Mouse (Mus musculus) thymus, postnatal 10 days (tissue): ENCODE data around the gene Xylt1.

Experiments used
- DNase-seq, 2 experiments: peaks; one replicate each; pipeline ENCODE4 v3.0.0; 2021; ENCODE audit warnings: low spot score in 2 of 2

Xylt1 gene

DNA sequence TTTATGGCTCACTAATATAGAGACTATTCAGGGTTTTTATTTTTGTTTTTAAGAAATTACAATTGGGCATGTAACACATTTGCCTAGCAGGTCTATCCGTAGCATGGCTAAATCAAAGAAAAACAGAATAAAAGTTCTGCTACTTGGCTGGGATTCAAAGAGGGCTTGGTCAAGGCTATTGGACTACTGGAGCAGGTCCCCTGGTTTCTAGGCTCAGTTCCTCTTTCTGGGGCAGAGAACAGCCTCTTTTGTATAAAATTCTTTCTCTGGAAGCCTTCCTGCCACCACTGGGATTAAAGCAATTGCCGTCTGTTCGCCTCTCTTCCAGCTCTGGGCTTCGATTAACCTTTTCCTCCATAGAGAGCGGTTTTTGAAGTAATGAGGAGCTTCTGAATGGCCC, 100.1 kb downstream of the Xylt1 start:
- DNase-seq, result no peak

DNA sequence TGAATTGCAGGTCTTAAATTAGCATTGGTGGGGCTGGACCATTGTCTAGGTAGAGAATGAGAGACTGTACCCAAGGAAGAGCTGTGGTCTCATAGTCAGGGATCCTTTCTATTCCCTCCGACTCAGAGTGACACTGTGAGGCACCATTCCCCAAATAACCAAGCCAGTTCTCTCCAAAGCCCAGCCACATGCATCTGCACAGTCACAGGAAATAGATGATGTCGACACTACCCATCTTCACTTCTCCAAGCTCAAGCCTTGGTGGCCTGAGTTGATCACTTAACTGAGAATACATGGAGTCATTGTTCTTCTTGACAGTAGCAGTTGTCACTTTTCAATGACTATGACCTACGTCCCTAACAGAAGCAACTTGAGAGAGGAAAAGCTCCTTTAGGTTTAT, 100.6 kb downstream of the Xylt1 start:
- no peak for DNase-seq

DNA sequence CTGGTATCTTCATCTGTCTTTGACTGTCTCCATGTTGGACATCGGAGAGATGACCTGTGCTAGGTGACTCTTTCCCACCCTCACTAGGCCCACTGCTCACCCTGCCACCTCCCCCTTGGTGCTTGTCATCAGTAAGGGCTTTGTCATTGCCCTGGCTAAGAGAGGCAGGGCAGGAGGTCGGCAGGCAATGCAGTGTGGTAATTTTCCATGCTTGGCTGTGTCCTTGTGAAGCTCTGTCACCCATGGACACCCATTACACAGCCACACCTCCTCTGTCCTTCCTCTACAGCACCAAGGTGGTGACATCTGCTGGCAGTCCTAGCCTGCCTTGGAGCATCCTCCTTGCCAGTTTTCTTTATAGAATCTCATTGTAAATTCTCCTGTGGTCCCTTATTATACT, 101.9 kb downstream of the Xylt1 start:
- no peak for DNase-seq

DNA sequence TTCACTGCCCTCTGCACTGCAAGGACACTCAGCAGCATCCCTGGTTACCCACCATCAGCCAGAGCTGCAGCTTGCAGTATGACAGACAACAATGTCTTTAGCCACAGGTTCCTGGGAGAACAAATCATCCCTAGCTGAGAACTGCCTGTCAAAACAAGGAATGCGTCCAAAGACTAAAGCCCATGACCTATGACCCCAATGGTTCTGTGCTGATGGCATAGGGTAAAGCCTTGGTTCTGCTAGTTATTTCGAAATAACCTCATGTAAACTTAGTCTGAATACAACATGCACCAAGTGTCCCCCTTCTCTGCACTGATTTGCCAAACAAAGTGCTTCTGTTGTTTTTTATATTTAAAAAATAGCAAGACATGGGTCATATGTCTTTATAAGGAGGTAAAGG, 103.8 kb downstream of the Xylt1 start:
- DNase-seq, result no peak

DNA sequence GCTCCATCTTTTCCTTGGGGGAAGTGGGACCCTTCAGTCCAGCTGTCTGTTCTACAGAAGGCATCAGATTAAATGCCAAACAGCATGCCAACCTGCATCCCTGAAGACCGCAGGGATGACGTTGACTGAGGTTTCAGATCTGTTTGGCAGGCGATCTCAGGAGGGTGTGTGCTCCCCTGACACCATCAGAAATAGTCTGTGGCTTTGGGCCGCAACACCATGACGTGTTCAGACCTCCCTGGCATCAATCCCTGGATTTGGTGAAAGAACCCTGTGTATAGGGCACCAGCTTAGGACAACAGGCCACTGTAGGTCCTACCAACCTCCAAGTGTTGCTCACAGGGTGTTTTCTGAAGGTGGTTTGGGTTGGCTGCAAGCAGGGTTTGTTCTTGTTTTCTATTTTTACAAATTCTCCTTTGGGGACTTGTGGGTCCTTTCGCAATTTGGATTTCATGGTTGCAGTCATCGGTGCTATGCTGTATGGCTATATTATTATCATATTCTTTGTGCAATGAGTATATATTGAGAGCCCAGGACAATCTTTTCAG, 104.3 kb downstream of the Xylt1 start:
- no peak for DNase-seq

DNA sequence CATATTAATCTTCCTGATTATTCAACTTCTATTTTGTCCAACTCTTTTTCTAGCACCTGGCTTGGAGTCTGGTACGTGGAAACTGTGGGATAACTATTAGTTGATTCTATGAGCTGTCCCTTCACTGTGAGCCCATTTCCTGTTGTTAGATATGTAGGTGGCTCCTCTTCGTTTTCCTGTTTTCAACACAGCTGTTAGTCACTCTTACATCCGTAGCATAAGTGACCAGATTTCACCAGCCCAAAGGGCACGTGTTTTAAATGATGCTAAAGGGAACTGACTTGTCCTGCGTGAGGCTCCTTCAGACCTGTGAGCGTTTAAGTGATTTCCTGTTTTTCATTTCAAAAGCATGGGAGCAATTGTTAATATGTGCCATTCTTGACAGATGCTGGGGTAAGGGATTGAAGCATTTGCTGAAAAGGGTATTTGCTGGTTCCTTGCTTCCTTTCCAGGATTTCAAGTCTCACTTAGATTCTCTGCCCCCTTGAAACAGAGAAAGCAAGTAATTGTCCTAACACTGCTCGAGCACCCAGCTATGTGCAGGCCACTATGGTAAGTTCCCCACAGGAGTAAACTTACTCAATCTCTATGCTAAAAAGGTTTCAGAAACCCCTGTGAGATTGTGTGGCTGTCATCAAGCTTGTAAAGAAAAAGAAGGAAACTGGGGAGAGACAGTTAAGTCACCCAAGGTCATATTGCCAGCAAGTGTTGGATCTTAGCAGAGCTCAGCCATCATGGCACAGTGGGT, 105.8 kb downstream of the Xylt1 start:
- DNase-seq, result no peak

DNA sequence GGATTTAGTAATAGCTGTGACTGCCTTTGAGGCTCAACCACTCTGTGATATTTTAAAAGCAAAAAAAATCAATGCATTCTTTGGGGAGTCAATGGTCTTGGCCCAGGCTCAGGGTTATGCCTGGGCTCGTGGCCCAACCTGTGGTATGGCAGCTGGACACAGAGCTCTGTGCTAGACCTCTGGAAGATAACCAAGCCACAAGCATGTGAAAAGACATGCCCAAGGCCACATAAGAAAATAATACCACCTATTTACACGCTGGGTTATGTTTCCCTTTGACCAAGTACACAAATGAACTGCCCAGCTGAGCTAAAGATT, 106.4 kb downstream of the Xylt1 start:
- no peak for DNase-seq

DNA sequence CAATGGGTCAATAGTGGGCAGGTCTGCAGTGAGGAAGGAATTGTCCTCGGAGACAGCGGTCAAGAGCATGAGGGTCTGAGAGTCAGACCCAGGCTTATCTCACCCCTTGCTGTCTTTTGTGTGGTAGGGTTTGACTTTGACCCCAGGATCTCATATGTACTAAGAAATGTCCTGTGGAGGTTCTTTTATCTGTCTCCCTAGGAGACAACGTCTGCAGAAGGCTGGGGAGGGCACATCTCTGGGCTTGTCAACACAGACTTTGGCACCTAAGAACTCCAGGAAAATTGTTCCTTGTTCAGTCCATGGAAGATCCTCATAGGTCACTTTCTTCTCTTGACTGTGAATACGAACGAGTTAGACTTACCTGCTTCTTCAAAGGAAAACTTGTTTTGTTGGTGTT, 109.2 kb downstream of the Xylt1 start:
- DNase-seq, result no peak

DNA sequence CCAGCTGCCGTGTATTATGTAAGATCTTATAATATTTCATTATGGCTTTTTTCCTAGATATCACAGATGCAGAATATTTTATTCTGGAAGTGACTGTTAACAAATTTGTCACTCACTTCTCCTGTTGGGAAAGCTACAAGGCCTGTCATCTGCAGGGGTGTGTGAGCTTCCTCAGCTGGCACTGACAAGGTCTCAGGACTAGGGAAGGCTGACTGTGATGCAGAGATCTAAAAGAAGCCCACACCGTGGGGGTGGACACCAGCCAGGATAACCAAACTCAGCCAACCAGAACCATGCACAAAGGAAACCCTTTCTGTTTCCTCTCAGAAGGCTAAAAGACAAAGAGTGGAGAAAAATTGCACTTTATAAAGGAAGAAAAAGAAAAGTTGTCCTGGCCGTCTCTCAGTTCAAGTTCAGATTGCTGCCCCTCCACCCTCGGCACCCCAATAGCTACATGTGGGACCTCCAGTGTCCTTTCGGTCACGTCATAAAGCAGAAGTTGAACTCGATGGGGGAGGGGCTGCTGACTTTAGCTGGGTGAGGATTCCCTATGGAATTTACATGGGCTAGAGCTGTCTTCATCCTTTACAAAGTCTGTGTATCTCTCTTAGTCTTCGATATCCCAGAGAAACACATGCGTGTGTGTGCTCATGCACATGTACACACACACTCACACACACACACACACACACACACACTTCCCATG, 109.9 kb downstream of the Xylt1 start:
- no peak for DNase-seq

DNA sequence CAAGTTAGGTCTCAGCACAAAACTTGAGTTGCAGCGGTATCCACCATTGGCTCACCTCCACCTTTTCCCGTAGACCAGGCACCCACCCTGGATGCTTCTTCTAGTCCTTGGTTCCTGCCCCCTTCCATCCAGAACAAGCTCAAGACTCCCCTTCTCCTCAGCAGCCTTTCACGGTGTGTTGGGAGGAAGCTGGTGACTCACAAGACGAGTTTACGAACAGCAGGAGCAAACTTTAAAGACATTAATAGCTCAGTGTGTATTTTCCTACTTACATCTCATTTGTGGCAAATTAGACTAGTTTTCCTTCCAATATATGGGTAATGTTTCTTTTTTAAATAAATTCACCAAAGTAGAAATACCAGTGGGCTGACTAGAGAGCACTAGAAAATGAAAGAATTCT, 110.7 kb downstream of the Xylt1 start:
- no peak for DNase-seq

DNA sequence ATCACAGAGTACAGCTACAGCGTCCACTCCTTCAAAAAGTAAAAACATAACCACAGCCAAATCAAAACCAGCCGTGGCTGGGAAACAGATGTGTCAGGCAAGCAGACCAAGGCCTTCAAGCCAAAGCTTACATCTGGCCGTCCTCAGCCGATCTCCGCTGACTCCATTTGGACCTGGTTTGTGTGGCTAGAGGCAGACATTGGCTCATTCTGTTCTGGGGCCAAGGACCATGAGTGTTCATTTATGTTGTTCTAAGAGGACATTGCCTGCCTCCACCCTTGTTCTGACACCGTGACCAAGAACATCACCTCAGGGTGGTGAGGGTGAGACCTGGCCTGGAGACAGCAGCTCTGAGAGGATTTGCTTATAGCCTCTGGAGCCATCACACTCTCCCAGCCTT, 113.4 kb downstream of the Xylt1 start:
- no peak for DNase-seq

DNA sequence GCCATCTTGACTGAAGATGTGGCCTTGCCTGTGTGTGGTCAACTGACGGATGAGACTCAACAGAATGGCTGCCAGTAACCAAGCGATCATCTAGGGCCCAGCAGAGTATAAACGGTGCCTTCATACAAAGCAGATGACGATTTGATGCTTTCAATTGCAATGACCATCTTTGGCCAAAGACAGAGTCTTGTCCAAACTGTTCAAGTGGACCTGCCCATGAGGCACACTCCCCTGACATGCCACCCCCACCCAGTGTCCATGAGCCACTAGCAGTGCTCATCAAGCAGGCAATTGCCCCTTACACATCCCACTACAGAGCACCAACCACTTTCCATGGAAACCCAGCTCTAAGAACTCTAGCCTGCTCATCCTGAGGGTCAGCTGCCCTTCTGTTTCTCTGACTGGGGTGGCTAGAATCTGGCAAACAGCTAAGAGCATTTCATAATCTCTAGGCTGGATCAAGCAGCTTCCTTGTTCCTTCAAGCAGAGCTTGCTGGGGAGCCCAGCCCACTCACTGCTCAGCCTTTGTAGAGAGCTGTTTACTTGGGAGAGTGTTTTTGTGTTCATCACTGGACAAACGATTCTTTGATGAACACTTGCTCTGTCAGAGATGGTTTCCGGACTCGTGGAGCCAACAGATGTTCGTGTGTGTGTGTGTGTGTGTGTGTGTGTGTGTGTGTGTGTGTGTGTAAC, 114.0 kb downstream of the Xylt1 start:
- no peak for DNase-seq

DNA sequence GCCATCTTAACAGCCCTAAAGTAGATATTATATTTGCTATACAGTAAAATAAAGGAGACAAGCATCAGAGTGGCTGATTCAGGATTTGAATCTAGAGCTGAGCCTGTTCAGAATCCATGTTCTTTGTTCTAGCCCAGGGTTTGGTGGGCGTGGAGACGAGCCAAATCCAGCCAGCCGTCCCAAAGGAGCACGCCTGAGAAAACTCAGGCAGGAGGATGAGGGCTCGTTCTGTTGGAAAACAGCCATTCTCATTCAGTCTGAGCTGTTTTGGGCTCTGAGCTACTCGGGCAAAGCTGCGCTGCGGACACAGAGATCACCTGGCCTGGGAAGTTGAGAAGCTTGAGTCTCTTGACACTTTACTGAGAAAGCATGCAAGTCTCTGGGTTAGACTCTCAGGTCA, 115.0 kb downstream of the Xylt1 start:
- DNase-seq, result no peak

DNA sequence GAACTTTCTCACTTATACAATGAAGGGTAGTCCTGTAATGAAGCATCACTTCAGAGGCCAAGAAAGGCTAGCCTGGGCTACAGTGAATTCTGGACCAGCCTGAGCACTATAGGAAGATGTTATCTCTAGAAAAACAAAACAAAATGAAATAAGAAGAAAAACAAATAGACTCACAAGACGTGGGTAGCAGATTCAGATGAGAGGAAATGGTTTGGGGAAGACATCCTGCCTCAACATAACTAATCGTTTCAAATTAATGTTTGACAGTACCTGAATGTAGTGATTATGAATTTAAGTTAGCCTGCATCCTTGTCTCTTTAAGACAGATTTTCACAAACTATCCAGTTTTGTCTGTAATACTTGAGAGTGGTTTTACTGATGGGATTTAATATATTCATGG, 117.4 kb downstream of the Xylt1 start:
- DNase-seq, result no peak

DNA sequence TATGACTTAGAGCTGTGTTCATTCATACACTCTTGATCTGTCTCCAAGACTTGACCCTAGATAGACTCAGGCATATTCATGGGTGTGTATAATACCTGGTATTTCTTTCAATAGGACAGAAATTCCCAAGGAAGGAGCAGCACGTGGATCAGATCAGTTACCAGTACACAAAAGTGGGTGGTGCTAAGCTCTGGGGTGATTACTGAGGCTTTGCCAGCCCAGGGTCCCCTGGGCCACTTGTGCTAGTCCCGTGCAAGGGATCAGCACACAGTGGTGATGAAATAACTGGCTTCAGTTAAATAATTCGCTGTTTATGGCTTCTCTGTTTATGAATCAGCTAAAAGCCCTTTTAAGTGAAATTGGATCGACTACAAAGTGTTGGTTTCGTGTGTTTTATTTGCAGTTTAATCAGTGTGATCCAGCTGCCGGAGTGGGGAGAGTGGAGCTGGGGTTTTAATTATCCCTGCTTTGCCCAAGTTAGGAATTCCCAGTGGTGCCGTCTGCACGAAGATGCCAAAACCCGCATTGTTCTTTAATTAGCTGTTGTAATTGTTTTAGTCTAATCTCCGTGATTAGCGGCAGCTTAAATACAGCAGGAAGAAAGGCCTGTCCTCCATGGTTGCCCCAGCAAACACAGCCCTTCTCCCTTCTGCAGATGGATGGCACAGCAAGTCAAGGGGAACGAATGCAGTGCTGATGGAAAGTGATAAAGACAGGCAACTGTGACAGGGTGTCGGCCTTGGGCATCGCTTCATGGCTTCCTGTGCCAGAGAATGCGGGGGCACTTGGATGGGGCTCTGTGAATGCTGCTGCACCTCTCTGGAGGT, 120.8 kb downstream of the Xylt1 start:
- DNase-seq, result no peak

DNA sequence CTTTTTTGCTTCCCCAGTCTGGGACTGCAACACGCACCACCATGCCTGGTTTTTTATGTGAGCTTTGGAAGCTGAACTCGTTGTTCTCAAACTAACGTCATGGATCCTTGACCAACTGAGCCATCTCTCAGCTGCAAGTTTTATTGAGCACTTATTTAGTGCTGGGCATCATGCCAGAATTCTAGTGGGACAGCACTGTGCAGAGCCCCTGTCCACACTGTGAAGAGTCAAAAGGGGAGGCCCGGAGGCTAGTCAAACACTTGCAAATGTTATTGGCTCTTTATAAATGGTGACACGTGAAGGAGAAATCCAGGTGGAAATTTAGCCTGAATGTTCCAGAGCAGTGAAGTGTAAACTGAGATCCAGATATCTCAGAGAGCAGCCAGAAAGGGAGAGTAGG, 121.6 kb downstream of the Xylt1 start:
- no peak for DNase-seq

DNA sequence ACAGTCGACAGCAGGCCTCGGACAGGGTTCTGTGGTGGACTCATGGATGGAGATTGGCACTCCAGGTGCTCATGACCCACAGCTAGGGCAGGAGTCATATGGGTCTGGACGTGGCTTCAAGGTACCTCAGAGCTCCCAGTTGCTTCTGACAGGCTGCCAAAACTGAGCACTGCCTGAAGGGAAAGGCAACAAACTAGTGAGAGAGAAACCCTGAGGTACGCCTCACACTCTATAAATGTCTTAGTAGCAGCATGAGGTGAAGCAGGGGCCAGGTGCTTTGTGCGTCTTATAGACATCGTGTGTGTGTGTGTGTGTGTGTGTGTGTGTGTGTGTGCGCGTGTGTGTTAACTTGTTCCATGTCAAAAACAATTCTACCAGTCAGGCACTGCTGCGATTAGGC, 122.9 kb downstream of the Xylt1 start:
- no peak for DNase-seq

DNA sequence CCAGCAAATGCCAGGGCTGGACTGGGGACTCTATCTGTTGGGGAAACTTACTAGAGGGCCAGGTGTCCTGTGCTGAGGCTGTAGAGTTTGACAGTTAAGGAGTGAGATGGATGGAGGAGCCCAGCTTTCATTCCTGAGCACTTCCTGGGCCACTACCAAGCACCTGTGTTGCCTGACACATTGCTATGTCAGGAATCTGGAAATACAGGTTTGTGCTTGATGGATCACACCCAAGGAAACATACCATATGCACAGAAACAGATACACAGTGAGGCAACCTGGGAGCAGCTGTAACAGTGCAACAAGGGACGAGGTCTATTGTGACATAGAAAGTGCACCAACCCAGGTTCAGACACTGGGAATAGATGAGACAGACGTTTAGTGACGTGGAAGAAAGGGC, 125.0 kb downstream of the Xylt1 start:
- no peak for DNase-seq

DNA sequence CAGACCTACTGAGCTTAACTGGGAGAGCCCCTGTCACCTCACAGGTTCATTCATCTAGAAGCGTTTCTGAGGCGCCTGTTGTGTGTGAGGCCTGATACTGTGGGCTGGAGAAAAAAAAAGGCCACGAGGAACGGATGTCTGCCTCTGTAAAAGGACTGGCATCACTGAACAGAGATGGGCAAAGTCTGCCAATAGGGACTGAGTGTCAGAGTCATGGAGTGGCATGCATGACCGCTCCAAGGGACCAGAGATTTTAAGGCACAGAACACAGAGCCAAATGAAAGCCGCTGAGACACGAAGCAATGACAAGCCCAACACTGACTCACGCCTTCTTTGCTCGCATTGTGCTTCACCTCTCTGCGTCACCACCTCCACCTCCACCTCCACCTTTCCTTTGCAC, 126.6 kb downstream of the Xylt1 start:
- no peak for DNase-seq

DNA sequence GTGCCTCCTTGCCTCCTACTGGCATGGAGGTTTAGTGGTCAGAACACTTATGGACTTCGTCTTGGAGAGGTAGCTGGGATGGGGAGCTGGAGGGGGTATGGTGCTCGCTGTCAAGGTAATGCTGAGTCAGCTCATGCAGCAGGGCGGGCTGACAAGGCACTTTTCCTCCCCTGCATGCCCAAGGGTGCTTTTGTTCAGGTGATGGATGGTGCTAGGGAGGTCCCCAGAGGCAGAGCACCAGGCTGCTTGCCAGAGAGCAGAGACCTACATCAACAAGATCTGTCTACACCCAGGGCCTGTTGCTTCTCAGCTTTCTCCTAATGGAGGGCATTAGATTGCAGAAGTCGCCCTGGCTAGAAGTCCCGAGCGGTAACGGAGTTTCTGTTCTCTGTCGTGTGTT, 127.3 kb downstream of the Xylt1 start:
- no peak for DNase-seq

DNA sequence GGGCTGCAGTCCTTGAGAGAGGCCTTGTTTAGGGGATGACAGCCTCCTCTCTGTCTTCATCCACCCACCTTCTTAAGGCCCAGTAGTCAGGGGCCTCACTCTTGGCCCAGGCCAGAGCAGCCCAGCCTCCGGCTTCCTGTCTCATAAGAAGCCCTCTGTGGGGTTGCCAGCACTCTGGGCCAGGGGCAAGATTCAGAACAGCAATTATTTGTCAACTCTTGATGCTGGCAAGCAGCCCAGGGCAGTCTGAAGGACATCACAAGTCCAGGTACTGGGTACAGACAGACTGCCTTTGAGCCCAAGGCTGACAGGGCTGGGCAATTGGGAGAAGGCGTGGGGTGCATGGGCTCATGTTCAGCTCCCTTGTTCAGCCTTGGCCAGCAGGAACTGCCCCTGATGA, 129.3 kb downstream of the Xylt1 start:
- DNase-seq, result no peak

DNA sequence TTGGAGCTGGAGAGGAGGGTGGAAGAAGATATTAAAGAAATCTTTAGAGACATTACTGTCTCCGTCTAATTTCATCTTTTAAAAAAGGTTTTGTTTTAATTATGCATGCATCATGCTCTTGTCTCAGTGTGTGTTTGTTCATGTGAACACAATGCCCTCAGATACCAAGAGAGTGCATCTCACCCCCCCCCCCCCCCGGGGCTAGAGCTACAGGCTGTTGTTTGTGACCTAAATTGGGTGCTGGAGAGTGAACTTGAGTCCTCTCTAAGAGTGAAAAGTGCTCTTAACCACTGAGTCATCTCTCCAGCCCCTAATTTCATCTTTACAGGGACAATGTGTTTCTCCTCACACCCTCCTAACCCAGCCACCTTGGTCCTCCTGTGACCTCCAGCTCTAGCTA, 131.5 kb downstream of the Xylt1 start:
- DNase-seq, result no peak
